Mouse (Mus musculus) gastrocnemius, postnatal 14 days (tissue): ENCODE results near the gene Mdga1. TPM values are rescaled to one million over a fixed set of nuclear protein-coding genes. Genes with fewer than 3 reads are reported as not detected.

ENCODE experiments used
- DNase-seq: peaks from one replicate; pipeline ENCODE4 v3.0.0; 2021; ENCODE audit warnings: mixed read lengths
- intact Hi-C: fragments of 180-260 bp; cut with DNase I; formaldehyde crosslinking; loops from one replicate; pipeline ENCODE4 v1.15.1; 2025; ENCODE audit warnings: low total_unique reads
- total RNA-seq, 2 experiments: library from RNA; stranded (reverse); gene quantifications; 2 replicates each; pipeline ENCODE4 v1.2.3; 2021

Gene Mdga1
- total RNA-seq, 2 experiments from 2014 or later: 50.6 to 51.2 TPM

DNA sequence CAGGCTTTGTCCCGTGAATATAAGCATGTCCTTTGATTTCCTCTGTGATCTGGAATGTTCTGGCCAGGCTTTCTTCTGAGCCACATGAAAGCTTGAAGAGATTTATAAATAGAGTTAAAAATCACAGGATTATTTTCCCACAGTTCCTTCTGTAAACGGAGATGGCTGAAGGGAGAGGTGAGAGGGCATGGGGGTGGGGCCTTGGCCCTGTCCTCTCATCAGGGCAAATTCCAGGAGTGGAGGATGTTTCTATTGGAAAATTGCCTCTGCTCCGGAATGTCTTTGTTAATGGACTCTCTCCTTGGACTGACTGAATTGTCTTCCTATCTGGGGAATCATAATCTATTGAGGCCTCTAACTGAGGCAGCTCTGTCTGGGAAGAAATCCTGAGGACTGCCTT, 15.6 kb upstream of the Mdga1 start:
- no peak for DNase-seq
- intact Hi-C loops: no loop called here

DNA sequence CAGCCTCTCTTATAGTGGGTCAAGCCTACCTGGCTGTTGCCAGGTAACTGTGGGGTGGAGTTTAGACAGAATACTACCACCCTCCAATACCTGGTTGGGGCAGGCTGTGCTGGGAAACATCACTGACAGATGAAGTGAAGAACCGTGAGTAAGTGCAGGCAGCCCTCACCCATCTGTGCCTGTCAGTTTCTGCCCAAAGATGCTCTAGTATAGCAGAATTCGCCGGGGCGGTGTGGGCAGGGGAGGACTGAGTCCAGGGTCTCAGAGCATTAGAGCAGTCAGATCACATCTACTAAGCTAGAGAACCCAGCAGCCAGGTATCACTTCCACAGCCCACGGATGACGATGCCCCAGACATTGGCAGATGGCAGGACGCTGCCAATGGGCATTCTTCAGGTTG, 15.0 kb upstream of the Mdga1 start:
- DNase-seq: no peak
- intact Hi-C loops: no loop called here

- no peak for DNase-seq
- intact Hi-C loops: no loop called here
Measured at GRCm38 (mm10) chr17:29983190-29983589, 13.3 kb upstream of the Mdga1 start.

GRCm38 (mm10) chr17:29981568-29981967, 11.7 kb upstream of the Mdga1 start:
- intact Hi-C loops: no loop called here
- no peak for DNase-seq

GRCm38 (mm10) chr17:29979841-29980240, 10.0 kb upstream of the Mdga1 start:
- DNase-seq: no peak
- intact Hi-C loops: loop anchor here (5.0 kb wide), 1 partner anchor 122 kb away; no protein-coding TSS in a partner anchor

- DNase-seq: no peak
- intact Hi-C loops: loop anchor here (5.0 kb wide), 1 partner anchor 123 kb away; no protein-coding TSS in a partner anchor
Measured at GRCm38 (mm10) chr17:29979020-29979419, 9.1 kb upstream of the Mdga1 start.

DNA sequence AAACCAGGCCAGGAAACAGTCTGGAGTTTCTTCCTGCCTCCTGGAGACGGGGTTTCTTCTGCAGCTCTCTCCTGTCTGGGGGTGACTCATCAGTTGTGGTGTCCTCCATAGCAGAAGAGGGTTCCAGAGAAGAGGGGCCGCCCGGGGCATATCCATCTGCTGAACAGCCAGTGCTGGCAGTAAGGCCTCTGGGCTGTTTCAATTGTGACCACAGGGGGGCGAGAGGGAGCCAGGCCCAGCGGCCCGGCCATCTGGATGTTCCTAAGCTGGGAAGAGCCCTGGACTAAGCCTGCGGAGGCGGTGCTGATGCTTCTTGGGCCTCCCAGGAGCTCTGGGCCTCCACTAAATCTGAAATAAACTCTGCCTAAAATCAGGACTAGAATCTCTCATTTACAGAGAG, 5.8 kb upstream of the Mdga1 start:
- DNase-seq: peak; percentile 90
- intact Hi-C loops: loop anchor here (5.0 kb wide), 1 partner anchor 127 kb away; no protein-coding TSS in a partner anchor

- intact Hi-C loops: loop anchor here (5.0 kb wide), 1 partner anchor 484 kb away; no protein-coding TSS in a partner anchor
- DNase-seq: no peak
Measured at GRCm38 (mm10) chr17:29973226-29973625, 3.3 kb upstream of the Mdga1 start.

DNA sequence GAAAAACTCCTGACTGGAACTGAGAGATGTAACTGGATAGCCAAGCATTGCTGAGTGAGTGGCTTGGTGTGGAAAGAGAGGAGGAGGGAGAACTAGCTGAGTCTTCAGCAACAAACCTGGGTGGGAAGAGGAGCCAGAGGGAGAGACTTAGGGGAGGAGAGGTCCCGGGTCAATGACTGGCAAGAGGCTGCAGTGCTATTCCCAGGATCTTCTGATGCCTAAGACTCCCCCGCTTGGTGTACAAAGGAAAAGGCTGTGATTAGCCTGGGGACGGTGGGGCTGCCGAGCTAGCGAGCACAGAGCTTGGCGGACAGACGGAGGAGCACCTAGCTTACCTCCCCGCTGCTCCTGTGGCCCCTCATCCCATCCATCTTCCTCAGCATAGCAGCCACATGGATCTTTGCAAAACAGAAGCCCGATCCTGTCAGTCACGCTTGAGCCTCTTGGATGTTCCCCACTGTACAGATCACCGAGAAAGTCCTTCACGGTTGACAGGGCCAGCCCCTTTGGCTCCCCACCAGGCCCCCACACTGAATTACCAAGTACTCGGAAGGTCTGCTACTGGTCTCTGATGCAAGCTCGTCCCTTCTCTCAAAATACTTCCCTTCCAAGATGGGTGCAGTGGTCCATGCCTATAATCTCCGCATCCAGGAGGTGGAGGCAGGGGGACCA, 2.0 kb upstream of the Mdga1 start:
- intact Hi-C loops: loop anchor here (5.0 kb wide), 1 partner anchor 485 kb away; no protein-coding TSS in a partner anchor
- DNase-seq: no peak

DNA sequence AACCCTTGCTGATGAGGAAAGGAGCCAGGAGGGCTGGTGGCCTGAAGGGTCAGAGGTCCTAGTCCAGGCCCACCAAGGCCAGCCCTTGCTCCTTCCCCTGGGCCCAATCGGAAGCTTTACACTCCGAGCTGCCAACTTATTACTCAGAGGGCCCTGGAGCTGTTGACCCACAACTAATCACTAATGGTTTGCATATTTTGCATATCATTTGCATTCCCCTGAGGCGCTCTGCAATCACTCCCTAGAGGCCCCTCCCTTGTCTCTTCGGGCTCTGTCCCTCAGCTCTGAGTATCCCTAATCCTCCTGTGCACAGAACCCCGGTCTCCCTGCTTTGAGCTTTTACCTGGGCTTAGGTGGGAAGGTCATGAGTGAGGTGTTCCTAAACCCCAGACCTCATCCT, 4.4 kb downstream of the Mdga1 start:
- DNase-seq: no peak
- intact Hi-C loops: no loop called here

- no peak for DNase-seq
- intact Hi-C loops: no loop called here
Measured at GRCm38 (mm10) chr17:29963730-29964259, 6.1 kb downstream of the Mdga1 start.

GRCm38 (mm10) chr17:29955880-29956279, 14.0 kb downstream of the Mdga1 start:
- intact Hi-C loops: no loop called here

DNA sequence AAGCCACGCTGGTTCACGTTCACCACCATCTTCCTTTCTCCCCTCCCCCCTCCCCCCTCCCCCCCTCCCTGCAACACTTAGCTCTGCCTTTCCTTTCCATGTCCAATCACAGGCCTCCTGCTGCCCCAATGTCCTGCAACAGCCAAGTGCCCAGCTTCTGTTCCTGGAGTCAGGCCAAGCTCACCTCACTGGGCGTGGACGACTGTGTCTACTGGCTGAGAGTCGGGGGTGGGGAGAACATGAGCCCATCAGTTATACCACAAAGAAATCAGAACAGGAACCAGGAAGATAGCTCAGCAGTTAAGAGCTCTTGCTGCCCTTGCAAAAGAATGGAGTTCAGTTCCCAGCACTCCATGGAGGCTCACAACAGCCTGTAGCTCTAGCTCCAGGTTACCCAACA, 15.6 kb downstream of the Mdga1 start:
- intact Hi-C loops: no loop called here
- no peak for DNase-seq

More at GRCm38 (mm10) chr17:29955880-29956279, 14.0 kb downstream of the Mdga1 start:
- DNase-seq: no peak

- DNase-seq: no peak
- intact Hi-C loops: no loop called here
Measured at GRCm38 (mm10) chr17:29951100-29951499, 18.8 kb downstream of the Mdga1 start.

DNA sequence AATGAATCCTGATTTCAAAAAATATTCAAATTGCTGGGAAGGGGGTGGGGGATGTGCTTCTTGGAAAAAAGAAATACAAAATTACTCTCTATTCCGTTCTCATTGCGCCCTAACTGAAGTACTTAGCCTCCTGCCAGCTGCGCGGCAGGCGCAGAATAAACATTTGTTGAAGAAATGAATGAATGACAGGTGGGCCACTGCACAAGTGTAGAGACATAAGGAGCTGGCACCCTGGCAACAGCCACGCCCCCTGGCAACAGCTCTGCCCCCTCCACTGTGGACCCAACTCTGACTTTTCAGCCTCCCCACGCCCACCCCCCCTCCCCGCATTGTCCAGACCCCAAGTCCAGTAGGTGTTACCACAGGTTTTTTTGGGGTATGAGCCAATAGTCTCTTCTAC, 19.3 kb downstream of the Mdga1 start:
- DNase-seq: no peak
- intact Hi-C loops: no loop called here

- intact Hi-C loops: no loop called here
- no peak for DNase-seq
Measured at GRCm38 (mm10) chr17:29947271-29947714, 22.6 kb downstream of the Mdga1 start.

DNA sequence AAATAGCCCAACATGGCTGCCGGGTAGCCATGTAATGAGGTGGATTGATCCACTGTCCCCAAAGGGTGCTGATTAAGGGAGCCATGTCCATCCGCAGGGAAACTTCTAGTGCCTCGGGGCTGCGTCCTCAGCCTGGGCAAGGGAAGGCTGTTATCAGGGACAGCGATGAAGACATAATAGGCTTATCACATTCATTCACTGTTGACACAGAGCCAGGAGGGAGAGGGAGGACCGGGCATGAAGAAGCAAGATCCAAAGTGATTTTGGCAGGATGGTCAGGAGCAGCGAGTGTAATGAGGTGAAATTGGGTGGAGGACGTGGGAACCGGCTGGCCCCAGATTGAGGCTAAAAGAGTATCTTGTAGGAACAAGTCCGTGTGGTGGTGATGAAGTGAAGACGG, 25.5 kb downstream of the Mdga1 start:
- intact Hi-C loops: no loop called here
- no peak for DNase-seq

GRCm38 (mm10) chr17:29939011-29939410, 30.9 kb downstream of the Mdga1 start:
- DNase-seq: peak; percentile 72
- intact Hi-C loops: no loop called here

- no peak for DNase-seq
- intact Hi-C loops: no loop called here
Measured at GRCm38 (mm10) chr17:29937350-29937781, 32.5 kb downstream of the Mdga1 start.

GRCm38 (mm10) chr17:29934133-29934851, 35.6 kb downstream of the Mdga1 start:
- no peak for DNase-seq
- intact Hi-C loops: no loop called here

- intact Hi-C loops: no loop called here
- no peak for DNase-seq
Measured at GRCm38 (mm10) chr17:29932753-29933152, 37.1 kb downstream of the Mdga1 start.
